Mouse (Mus musculus) heart, embryonic 16.5 days (tissue): ENCODE measurements around the gene Dph6. TPM values are rescaled to one million over a fixed set of nuclear protein-coding genes. Genes with fewer than 3 reads are reported as not detected.

ENCODE experiments used
- ATAC-seq: fragments of 200-750 bp; cut with Nextera tagmentation; replicated peaks from 2 replicates; pipeline ENCODE4 v1.8.0; 2017; ENCODE audit warnings: moderate number of reproducible peaks; ENCODE audit not compliant: insufficient read depth, low FRiP score; ENCODE audit errors: extremely low read depth
- H3K27ac ChIP-seq: fragments of 300-500 bp; sonication (generic); 2 replicates; pipeline ENCODE4 v1.5.1; 2014; ENCODE audit warnings: mild to moderate bottlenecking, low read length, control low read depth, moderate library complexity
- H3K27me3 ChIP-seq: fragments of 300-500 bp; sonication (generic); 2 replicates; pipeline ENCODE4 v1.6.1; 2014; ENCODE audit warnings: low read length, mixed read lengths; ENCODE audit not compliant: control insufficient read depth, insufficient read depth
- H3K36me3 ChIP-seq: fragments of 300-500 bp; sonication (generic); 2 replicates; pipeline ENCODE4 v1.6.1; 2014; ENCODE audit not compliant: control insufficient read depth, insufficient read depth
- H3K4me1 ChIP-seq: fragments of 300-500 bp; sonication (generic); 2 replicates; pipeline ENCODE4 v1.6.1; 2014; ENCODE audit warnings: low read length, mixed read lengths; ENCODE audit not compliant: control insufficient read depth, insufficient read depth
- H3K4me2 ChIP-seq: fragments of 300-500 bp; sonication (generic); 2 replicates; pipeline ENCODE4 v1.6.1; 2014; ENCODE audit warnings: low read depth, mild to moderate bottlenecking, control low read depth, low read length
- H3K4me3 ChIP-seq: fragments of 300-500 bp; sonication (generic); 2 replicates; pipeline ENCODE4 v1.5.1; 2014; ENCODE audit warnings: mild to moderate bottlenecking, control low read depth, low read length
- H3K9ac ChIP-seq: fragments of 300-500 bp; sonication (generic); 2 replicates; pipeline ENCODE4 v1.6.1; 2014; ENCODE audit warnings: low read length, control low read depth
- H3K9me3 ChIP-seq: fragments of 300-500 bp; sonication (generic); replicated peaks from 2 replicates; pipeline ENCODE4 v1.6.1; 2016; ENCODE audit warnings: low read length; ENCODE audit not compliant: control insufficient read depth
- WGBS: fragments of 180-500 bp; shearing (Covaris S2); extraction: QIAGEN DNeasy Blood & Tissue Kit; methylation state at CpG from one replicate; pipeline ENCODE4 v1.1.7; 2014; 5-methylcytosine and 5-hydroxymethylcytosine counted together
- polyA plus RNA-seq: library from polyadenylated mRNA; unstranded; fragments of >200 nt; fragmentation: Nextera tagmentation; extraction: Ambion mirVana; gene quantifications from 2 replicates; pipeline ENCODE4 v1.2.1, GENCODE M21; 2015

Gene Dph6
- polyA plus RNA-seq, 1 experiment from 2014 or later: 15.6 TPM

- no peak for ATAC-seq
Measured at GRCm38 (mm10) chr2:114593393-114593792, 61.4 kb downstream of the Dph6 start.

GRCm38 (mm10) chr2:114580714-114581113 lies 74.0 kb downstream of the Dph6 start:
- no peaks in the 10 kb centered on the region for H3K4me1 ChIP-seq
- H3K4me3 ChIP-seq: no peak overlapping the region
- no peaks in the 10 kb centered on the region for H3K36me3 ChIP-seq
- no peak overlapping the region for H3K4me2 ChIP-seq
- H3K9ac ChIP-seq: no peak overlapping the region
- H3K27me3 ChIP-seq: no peaks in the 10 kb centered on the region
- no peaks in the 10 kb centered on the region for H3K9me3 ChIP-seq
- H3K27ac ChIP-seq: no peak overlapping the region
- 67% methylated on average over 2 of the region's 2 CpGs for WGBS
- ATAC-seq: no peak

More at GRCm38 (mm10) chr2:114593393-114593792, 61.4 kb downstream of the Dph6 start:
- 95% methylated on average over 5 of the region's 5 CpGs for WGBS
- no peak overlapping the region for H3K4me2 ChIP-seq
- H3K4me1 ChIP-seq: no peaks in the 10 kb centered on the region
- H3K27me3 ChIP-seq: no peaks in the 10 kb centered on the region
- H3K4me3 ChIP-seq: no peak overlapping the region
- H3K9ac ChIP-seq: no peak overlapping the region
- no peaks in the 10 kb centered on the region for H3K36me3 ChIP-seq
- H3K27ac ChIP-seq: no peak overlapping the region
- no peaks in the 10 kb centered on the region for H3K9me3 ChIP-seq

GRCm38 (mm10) chr2:114543000-114543622 lies 111.7 kb downstream of the Dph6 start:
- Histone ChIP-seq H3K9me3 (no peaks in the 10 kb centered on the region), H3K9ac (no peak overlapping the region), H3K36me3 (no peaks in the 10 kb centered on the region), H3K27me3 (no peaks in the 10 kb centered on the region), H3K4me1 (no peaks in the 10 kb centered on the region), H3K4me2 (no peak overlapping the region), H3K4me3 (no peak overlapping the region), H3K27ac (no peak overlapping the region)
- WGBS: 66% methylated on average over 2 of the region's 2 CpGs
- ATAC-seq: no peak

GRCm38 (mm10) chr2:114542325-114542724 lies 112.4 kb downstream of the Dph6 start:
- no peaks in the 10 kb centered on the region for H3K9me3 ChIP-seq
- 80% methylated on average over 2 of the region's 2 CpGs for WGBS
- ATAC-seq: no peak

GRCm38 (mm10) chr2:114540416-114540815 lies 114.3 kb downstream of the Dph6 start:
- no peak for ATAC-seq
- Histone ChIP-seq H3K4me1 (no peaks in the 10 kb centered on the region), H3K36me3 (no peaks in the 10 kb centered on the region), H3K9ac (no peak overlapping the region), H3K4me3 (no peak overlapping the region), H3K27me3 (no peaks in the 10 kb centered on the region), H3K27ac (no peak overlapping the region), H3K4me2 (no peak overlapping the region), H3K9me3 (no peaks in the 10 kb centered on the region)
- 79% methylated on average over 6 of the region's 6 CpGs for WGBS

More at GRCm38 (mm10) chr2:114542325-114542724, 112.4 kb downstream of the Dph6 start:
- no peaks in the 10 kb centered on the region for H3K4me1 ChIP-seq
- no peak overlapping the region for H3K4me2 ChIP-seq
- H3K36me3 ChIP-seq: no peaks in the 10 kb centered on the region
- no peak overlapping the region for H3K27ac ChIP-seq
- no peaks in the 10 kb centered on the region for H3K27me3 ChIP-seq
- H3K4me3 ChIP-seq: no peak overlapping the region
- no peak overlapping the region for H3K9ac ChIP-seq

DNA sequence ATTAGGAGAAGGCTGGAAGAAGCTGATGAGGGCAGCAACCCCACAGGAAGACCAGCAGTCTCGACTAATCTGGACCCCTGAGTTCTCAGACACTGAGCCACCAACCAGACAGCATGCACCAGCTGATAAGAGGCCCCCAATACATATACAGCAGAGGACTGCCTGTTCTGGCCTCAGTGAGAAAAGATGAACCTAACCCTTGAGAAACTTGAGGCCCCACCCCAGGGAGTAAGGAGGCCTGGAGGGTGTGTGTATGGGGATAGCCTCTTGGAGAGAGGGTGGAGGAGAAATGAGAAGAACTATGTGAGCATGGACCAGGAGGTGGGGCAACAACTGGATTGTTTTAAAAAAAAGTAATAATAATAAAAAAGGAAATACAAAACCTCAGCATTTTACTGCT lies 118.7 kb downstream of the Dph6 start:
- WGBS: 14% methylated on average over 1 of the region's 1 CpGs
- Histone ChIP-seq H3K4me3 (no peak overlapping the region), H3K27me3 (no peaks in the 10 kb centered on the region), H3K4me1 (no peaks in the 10 kb centered on the region), H3K4me2 (no peak overlapping the region), H3K27ac (no peak overlapping the region), H3K9me3 (no peaks in the 10 kb centered on the region), H3K36me3 (no peaks in the 10 kb centered on the region), H3K9ac (no peak overlapping the region)
- ATAC-seq: no peak

DNA sequence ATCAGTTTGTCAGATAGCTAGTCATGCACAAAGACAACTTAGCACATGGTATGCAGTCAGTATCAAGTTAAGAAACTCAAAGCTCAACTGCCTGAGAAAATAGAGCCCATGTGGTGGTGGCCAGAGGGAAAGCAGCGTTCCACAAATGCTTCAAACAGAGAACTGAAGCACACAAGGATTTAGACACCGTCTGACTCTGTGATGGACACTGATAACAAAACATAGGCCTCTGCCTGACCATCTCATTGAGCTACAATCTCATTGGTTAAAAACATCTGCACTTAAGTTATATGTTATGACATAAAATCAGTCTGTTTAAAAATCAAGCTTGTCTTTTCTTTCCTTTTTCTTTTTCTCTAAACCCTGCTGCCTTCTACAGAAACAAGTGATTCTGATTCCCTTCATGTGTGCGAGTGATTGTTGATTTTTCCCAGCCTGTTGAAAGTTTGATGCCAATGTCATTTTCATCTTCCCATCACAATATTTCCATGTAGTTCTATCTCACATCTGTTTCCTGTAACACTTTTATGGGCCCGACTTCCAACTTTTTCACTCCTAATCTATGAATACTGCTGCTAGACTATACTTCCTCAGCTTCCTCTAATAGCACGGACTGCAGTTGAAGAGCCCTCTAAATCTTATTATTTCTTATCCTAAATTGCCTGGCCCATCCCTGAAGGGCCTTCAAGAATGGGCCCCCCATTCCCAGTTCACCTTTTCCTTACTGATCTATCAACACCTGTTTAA lies 123.6 kb downstream of the Dph6 start:
- Histone ChIP-seq H3K4me2 (no peak overlapping the region), H3K9ac (no peak overlapping the region), H3K27me3 (no peaks in the 10 kb centered on the region), H3K27ac (no peak overlapping the region), H3K36me3 (no peaks in the 10 kb centered on the region), H3K4me3 (no peak overlapping the region), H3K4me1 (no peaks in the 10 kb centered on the region), H3K9me3 (no peaks in the 10 kb centered on the region)
- WGBS: 53% methylated on average over 5 of the region's 5 CpGs
- ATAC-seq: no peak

GRCm38 (mm10) chr2:114520414-114520813 lies 134.3 kb downstream of the Dph6 start:
- Histone ChIP-seq H3K4me1 (no peaks in the 10 kb centered on the region), H3K36me3 (no peaks in the 10 kb centered on the region; the same call in 1 of the 2 replicates), H3K4me3 (no peak overlapping the region), H3K27ac (no peak overlapping the region), H3K9ac (no peak overlapping the region), H3K4me2 (no peak overlapping the region), H3K9me3 (no peaks in the 10 kb centered on the region), H3K27me3 (no peaks in the 10 kb centered on the region)
- ATAC-seq: no peak
- 78% methylated on average over 5 of the region's 5 CpGs for WGBS

DNA sequence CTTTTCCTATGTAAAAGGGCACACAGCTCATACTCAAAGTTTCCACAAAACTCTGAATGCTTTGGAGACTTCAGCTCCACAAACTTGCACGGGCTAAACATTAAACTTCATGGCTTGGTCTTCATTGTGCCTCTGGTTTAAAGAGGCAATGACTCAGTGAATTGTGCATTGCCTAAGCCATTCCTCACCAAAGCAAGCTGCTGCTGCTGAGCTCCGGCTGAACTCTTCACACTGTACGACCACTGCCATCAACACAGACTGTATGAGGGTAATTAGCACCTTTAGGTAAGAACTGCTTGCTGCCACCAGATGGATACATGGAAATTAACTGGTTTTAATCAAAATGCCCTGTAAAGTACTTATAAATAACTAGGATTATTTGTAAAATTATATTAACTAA lies 134.9 kb downstream of the Dph6 start:
- no peak overlapping the region for H3K4me2 ChIP-seq
- no peak overlapping the region for H3K9ac ChIP-seq
- WGBS: 79% methylated on average over 3 of the region's 3 CpGs
- H3K27me3 ChIP-seq: no peaks in the 10 kb centered on the region
- no peaks in the 10 kb centered on the region; the same call in 1 of the 2 replicates for H3K36me3 ChIP-seq
- no peak overlapping the region for H3K27ac ChIP-seq
- ATAC-seq: no peak
- no peak overlapping the region for H3K4me3 ChIP-seq
- H3K9me3 ChIP-seq: no peaks in the 10 kb centered on the region
- no peaks in the 10 kb centered on the region for H3K4me1 ChIP-seq
